Mouse (Mus musculus) kidney, adult 18-20 months (tissue): Measurements from ENCODE around the gene Ppard.

Source experiments
- DNase-seq: peaks from one replicate; pipeline ENCODE4 v3.0.0; 2021

Gene Ppard

DNA sequence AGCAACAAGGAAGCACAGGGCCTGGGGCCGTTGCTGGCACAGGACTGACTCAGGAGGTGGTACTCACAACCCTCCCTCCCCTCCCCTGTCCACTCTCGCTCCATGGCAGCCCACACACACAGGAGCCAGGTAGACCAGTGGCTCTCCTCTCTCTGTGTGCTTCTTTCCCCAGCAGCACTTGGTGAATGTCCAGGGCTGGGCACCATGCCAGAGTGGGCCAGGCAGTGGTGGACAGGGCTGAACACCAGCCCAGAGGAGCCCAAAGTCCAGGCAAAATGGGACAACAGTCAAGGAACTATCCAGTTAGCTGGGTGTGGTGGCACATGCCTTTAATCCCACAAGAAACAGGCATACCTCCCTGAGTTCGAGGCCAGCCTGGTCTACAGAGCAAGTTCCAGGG is 57.8 kb downstream of the Ppard start:
- DNase-seq: peak; percentile 90

- no peak for DNase-seq
Observed at GRCm38 (mm10) chr17:28290671-28291070, 58.2 kb downstream of the Ppard start.

DNA sequence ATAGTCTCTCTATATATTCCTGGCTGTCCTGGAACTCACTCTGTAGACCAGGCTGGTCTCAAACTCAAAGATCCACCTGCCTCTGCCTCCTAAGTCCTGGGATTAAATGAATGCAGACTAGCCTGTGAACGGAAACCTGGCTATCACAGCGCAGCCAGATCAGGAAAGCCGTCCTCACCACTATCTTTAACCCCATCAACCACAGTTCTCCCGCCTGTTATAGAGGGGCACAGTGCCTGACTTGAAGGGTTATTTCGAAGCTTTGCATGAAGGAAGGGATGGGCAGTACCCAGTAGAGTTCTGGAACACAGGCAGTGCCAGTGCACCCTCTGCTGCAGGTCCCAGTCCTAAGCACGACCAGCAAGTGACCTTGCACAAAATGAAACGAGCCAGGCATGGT is 58.8 kb downstream of the Ppard start:
- no peak for DNase-seq

GRCm38 (mm10) chr17:28293716-28294115 is 61.2 kb downstream of the Ppard start:
- no peak for DNase-seq

- DNase-seq: no peak
Observed at GRCm38 (mm10) chr17:28294449-28295333, 62.2 kb downstream of the Ppard start.

DNA sequence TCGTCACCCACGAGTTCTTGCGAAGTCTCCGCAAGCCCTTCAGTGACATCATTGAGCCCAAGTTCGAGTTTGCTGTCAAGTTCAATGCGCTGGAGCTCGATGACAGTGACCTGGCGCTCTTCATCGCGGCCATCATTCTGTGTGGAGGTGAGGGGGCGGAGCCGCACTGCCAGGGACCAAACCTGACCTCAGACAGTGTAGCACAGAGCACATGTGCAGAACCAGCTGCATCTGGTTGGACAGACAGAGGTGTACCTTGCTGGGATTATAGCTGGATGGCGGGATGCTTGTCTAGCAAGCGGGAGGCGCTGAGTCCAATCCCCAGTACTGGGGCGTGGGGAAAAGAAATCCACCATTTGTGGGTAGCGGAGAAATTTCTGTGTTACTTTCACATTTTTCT is 66.4 kb downstream of the Ppard start:
- DNase-seq: no peak

DNA sequence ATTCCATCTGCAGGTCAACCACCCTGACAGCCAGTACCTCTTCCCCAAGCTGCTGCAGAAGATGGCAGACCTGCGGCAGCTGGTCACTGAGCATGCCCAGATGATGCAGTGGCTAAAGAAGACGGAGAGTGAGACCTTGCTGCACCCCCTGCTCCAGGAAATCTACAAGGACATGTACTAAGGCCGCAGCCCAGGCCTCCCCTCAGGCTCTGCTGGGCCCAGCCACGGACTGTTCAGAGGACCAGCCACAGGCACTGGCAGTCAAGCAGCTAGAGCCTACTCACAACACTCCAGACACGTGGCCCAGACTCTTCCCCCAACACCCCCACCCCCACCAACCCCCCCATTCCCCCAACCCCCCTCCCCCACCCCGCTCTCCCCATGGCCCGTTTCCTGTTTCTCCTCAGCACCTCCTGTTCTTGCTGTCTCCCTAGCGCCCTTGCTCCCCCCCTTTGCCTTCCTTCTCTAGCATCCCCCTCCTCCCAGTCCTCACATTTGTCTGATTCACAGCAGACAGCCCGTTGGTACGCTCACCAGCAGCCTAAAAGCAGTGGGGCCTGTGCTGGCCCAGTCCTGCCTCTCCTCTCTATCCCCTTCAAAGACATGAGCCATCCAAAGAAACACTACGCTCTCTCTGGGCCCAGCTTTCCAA is 67.3 kb downstream of the Ppard start:
- no peak for DNase-seq

DNA sequence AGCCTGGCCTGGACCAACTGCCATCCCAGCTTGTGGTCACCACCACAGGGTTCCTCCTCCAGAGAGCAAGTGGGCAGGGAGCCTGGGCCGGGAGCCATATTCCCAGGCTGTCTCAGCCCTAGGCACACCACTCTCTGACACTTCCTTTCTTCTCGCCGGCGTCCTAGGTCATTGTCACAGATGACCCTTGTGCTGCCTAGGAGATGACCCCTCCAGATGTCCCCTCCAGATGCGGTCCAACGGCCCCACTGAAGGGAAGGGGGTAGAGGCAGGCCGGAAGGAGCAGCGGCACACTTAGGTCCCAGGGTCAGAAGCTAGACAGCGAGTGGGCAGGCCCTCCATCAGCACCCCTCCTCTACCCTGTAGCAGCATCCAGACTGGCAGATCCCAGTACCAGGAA is 67.8 kb downstream of the Ppard start:
- DNase-seq: no peak

DNA sequence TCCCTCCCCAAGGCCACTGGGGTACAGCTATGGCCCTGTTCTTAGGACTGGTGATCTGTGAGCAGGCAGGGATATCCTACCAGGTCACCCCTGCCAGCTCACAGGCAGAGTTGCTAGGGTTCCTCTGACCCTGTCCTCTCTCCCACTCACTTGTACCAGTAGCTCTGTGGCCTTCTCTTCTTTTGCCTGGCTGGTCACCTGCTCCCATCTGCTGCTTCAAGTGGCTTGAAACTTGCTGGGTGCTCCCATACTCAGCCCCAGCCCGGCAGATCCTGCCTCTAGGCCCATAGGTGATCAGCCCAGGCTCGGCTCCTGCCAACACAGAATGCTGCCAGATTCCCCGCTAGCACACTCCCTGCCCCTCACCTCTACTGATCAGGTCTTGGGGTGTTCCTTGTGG is 68.3 kb downstream of the Ppard start:
- DNase-seq: no peak

- DNase-seq: no peak
Observed at GRCm38 (mm10) chr17:28305172-28305571, 72.7 kb downstream of the Ppard start.

GRCm38 (mm10) chr17:28308297-28309195 is 76.0 kb downstream of the Ppard start:
- peak; percentile 94 for DNase-seq

DNA sequence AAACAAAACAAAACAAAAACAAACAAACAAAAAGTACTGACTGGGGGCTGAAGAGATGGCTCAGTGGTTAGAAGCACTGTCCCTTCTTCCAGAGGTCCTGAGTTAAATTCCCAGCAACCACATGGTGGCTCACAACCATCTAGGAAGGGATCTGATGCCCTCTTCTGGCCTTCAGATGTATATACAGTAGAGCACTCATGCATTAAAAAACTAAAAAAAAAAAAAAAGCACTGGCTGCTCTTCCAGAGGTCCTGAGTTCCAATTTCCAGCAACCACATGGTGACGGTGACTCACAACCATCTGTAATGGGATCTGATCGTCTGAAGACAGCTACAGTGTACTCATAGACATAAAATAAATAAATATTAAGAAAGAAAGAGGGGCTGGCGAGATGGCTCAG is 78.3 kb downstream of the Ppard start:
- DNase-seq: no peak

- DNase-seq: no peak
Observed at GRCm38 (mm10) chr17:28311366-28312132, 79.0 kb downstream of the Ppard start.

DNA sequence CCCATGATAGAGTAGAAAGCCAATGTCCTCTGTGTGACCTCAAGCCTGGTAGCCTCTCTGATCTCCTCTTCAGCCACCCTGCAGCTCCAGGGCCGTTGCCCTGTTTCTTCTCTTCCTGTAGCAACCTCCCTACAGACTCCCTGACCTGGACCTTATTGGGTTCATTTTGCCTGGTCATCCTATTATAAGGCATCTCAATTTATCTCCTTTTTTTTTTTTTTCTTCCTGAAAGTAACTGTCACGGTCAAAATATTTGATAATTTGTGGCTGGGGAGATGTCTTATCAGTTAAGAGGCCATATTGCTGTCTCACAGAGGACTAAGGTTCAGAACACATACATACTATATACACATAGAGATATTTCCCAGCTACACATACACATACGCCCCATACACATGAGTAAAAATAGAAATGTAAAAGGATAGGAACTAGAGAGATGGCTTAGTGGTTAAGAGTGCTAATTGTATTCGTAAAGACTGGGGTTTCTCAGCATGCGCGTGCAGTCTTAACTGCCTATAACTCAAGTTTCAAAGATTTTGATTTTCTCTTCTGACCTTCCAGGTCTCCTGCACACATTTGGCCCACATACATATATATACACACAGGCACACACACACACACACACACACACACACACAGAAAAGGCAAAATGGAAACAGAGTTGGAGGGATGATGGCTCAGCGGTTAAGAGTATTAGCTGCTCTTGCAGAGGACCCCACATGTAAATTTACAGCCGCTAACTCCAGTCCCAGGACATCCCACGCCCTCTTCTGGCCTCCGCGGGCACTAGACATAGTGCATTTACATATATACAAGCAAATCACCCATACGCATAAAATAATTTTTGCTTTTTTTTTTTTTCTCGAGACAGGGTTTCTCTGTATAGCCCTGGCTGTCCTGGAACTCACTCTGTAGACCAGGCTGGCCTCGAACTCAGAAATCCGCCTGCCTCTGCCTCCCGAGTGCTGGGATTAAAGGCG is 80.0 kb downstream of the Ppard start:
- peak; percentile 46 for DNase-seq

- peak; percentile 95 for DNase-seq
Observed at GRCm38 (mm10) chr17:28313212-28313879, 80.8 kb downstream of the Ppard start, which contains the start of gene Fance. Gene Fance (plus strand): TSS chr17:28313519.

DNA sequence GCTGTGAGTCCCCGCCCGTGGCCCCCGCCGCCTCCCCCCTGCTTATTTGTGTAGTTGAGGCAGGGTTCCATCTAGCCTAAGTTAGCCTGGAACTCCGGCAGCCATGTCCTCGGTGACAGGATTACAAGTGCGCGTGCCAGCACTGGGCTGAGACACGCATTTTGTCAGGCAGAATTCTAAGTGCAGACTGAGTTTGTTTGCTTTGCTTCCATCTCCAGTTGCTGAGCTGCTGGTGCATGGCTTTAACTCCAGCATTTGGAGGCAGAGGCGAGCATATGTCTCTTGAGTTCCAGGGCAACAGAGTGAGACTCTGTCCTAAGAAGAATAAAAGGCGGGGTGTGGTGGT is 81.4 kb downstream of the Ppard start:
- no peak for DNase-seq

- DNase-seq: no peak
Observed at GRCm38 (mm10) chr17:28315611-28316160, 83.2 kb downstream of the Ppard start.

GRCm38 (mm10) chr17:28316476-28316875 is 84.0 kb downstream of the Ppard start:
- DNase-seq: no peak

DNA sequence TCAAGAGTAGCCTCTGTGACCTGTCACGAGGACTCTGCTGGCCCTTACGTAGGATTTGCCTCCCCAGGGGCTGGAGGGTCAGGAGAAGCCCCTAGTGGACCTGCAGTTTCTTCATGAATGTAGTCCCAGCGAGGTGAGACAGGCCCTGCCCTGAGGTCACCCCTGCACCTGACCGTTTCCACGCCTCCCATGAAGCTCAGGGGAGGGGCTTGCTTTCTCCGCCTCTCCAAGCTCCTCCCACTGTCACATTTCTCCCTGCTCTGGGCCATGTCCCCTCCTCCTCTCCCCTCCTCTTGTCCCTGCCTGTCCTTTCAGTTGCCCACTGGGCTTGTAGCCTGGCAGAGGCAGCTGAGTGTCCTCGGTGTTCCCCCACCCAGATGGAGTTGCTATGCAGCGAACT is 84.6 kb downstream of the Ppard start:
- no peak for DNase-seq

- DNase-seq: no peak
Observed at GRCm38 (mm10) chr17:28317725-28318124, 85.2 kb downstream of the Ppard start.
